Mouse (Mus musculus) cerebellum, postnatal 10 days (tissue): ENCODE measurements at regions not wholly inside any gene's neighbourhood (a gene's known extent, or its start where the extent isn't known, plus 50 kb on each side); places are given as distances from the start of the nearest gene placed in this dataset.

Source experiments
- DNase-seq, 2 experiments: peaks; one replicate each; pipeline ENCODE4 v3.0.0; 2021; ENCODE audit warnings: mixed read lengths in 2 of 2

- no peak for DNase-seq
Measured at GRCm38 (mm10) chr11:66605998-66606397, 80.2 kb upstream of the Shisa6 start.

GRCm38 (mm10) chr11:66606646-66607045, 80.9 kb upstream of the Shisa6 start:
- DNase-seq, result no peak

GRCm38 (mm10) chr11:66609733-66610132, 84.0 kb upstream of the Shisa6 start:
- DNase-seq, result no peak

- peak; percentile 29 to 39 for DNase-seq
Measured at GRCm38 (mm10) chr11:66613150-66613549, 87.4 kb upstream of the Shisa6 start.

- DNase-seq, result no peak
Measured at GRCm38 (mm10) chr11:66625491-66625890, 99.7 kb upstream of the Shisa6 start.

GRCm38 (mm10) chr11:66656810-66657209, 131.0 kb upstream of the Shisa6 start:
- no peak for DNase-seq

GRCm38 (mm10) chr11:66674581-66674980, 148.8 kb upstream of the Shisa6 start:
- no peak for DNase-seq

GRCm38 (mm10) chr11:66680057-66680621, 154.4 kb upstream of the Shisa6 start:
- no peak for DNase-seq

- no peak for DNase-seq
Measured at GRCm38 (mm10) chr11:66681892-66682291, 156.1 kb upstream of the Shisa6 start.

- no peak for DNase-seq
Measured at GRCm38 (mm10) chr11:66684181-66684580, 158.4 kb upstream of the Shisa6 start.

GRCm38 (mm10) chr11:66694651-66695266, 169.0 kb upstream of the Shisa6 start:
- DNase-seq, result no peak

- DNase-seq, result no peak
Measured at GRCm38 (mm10) chr11:66696791-66697190, 171.0 kb upstream of the Shisa6 start.

GRCm38 (mm10) chr11:66745479-66745878, 166.3 kb upstream of the Pirt start:
- DNase-seq, result peak; percentile 27 to 29

- DNase-seq, result no peak
Measured at GRCm38 (mm10) chr11:66789997-66790396, 121.8 kb upstream of the Pirt start.

GRCm38 (mm10) chr11:66806887-66807286, 104.9 kb upstream of the Pirt start:
- DNase-seq, result no peak

GRCm38 (mm10) chr11:66813310-66813709, 98.5 kb upstream of the Pirt start:
- peak in 1 of 2 experiments; percentile 5 for DNase-seq

- no peak for DNase-seq
Measured at GRCm38 (mm10) chr11:66813731-66814130, 98.0 kb upstream of the Pirt start.

- no peak for DNase-seq
Measured at GRCm38 (mm10) chr11:66835864-66836263, 75.9 kb upstream of the Pirt start.

- DNase-seq, result no peak
Measured at GRCm38 (mm10) chr11:66836633-66837380, 75.0 kb upstream of the Pirt start.

GRCm38 (mm10) chr11:66845238-66845637, 66.5 kb upstream of the Pirt start:
- DNase-seq, result no peak

GRCm38 (mm10) chr11:66846043-66846775, 65.6 kb upstream of the Pirt start:
- peak; percentile 32 to 52 for DNase-seq
